9 mouse cellular contexts compared by ENCODE assay signal in the genomic region with DNA sequence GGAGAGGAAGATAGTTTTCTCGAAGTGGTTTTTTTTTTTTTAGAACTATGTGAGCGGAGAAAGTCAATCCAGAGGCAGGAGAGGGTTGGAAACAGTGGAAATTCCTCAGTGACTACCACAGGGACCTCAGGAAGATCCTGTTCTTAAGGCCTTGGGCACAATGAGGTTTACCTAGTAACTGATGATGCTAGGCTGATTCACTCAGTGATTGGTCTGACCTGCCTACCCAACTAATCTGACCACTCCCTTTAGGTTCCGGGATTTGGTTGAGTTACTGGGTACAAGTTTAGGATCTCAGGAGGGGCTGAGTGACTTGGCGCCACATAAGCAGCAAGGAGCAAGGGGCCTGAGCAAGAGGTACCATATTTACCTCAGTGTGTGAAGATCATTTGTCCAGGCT. TPM values are rescaled to one million over a fixed set of nuclear protein-coding genes. Genes with fewer than 3 reads are reported as not detected.
DNase-seq lines count a peak whose midpoint lies in the region; ATAC-seq and TF ChIP-seq lines count a peak whose summit lies in the region.
"Had no signal": no experiment of that assay in that cellular context is flagged by ENCODE, and none has a peak within 500 bp of the region (broad histone marks: within the 10 kb centered on the region; RNA-seq: fewer than 3 reads in every experiment).

H2-DMb1 (plus strand) TSS at position 150 of the 400 bp plus-strand sequence.

- no peaks in the 10 kb centered on the region for H3K27me3 ChIP-seq in hindbrain, postnatal 0 days (ENCODE audit: insufficient read depth, low read length)
- H3K27me3 ChIP-seq in hindbrain, embryonic 16.5 days (replicated peaks; ENCODE audit: control insufficient read depth, insufficient read depth, low read length): no peaks in the 10 kb centered on the region
- H3K27me3 ChIP-seq: embryonic facial prominence, embryonic 12.5 days had no signal

- peak; percentile 79; the same call in 1 of the 2 replicates for ATAC-seq in hindbrain, postnatal 0 days
- no peak for ATAC-seq in hindbrain, embryonic 16.5 days
- peak; percentile 38 for ATAC-seq in inflammation-experienced regulatory T-cells, adult 6 months

- peaks cover 21% of the 10 kb centered on the region; the same call in 1 of the 2 replicates for H3K79me2 ChIP-seq in macrophage (ENCODE audit: inconsistent target)

- no peak within 1 kb of the TSS for H3K27ac ChIP-seq in hindbrain, postnatal 0 days
- H3K27ac ChIP-seq in hindbrain, embryonic 16.5 days (ENCODE audit: low read depth, low read length): no peak within 1 kb of the TSS
- peak within 1 kb of the TSS; percentile 36; the same call in 1 of the 2 replicates for H3K27ac ChIP-seq in macrophage
- H3K27ac ChIP-seq: embryonic facial prominence, embryonic 12.5 days had no signal

- 66% methylated on average over 4 of the region's 4 CpGs for whole genome bisulfite sequencing in hindbrain, postnatal 0 days
- WGBS in hindbrain, embryonic 16.5 days: 62% methylated on average over 4 of the region's 4 CpGs
- 24% methylated on average over 4 of the region's 4 CpGs for WGBS in macrophage (ENCODE audit: missing documents)

- TF ChIP-seq CTCF in hindbrain, postnatal 0 days (IDR thresholded peaks at IDR 0.05; ENCODE audit: low read depth): no peak

- H3K36me3 ChIP-seq in hindbrain, postnatal 0 days (ENCODE audit: insufficient read depth, low read length): no peaks in the 10 kb centered on the region
- no peaks in the 10 kb centered on the region for H3K36me3 ChIP-seq in hindbrain, embryonic 16.5 days (ENCODE audit: control insufficient read depth, insufficient read depth, low read length)
- H3K36me3 ChIP-seq in macrophage (ENCODE audit: inconsistent target): no peaks in the 10 kb centered on the region
- H3K36me3 ChIP-seq: embryonic facial prominence, embryonic 12.5 days had no signal

- no peak within 1 kb of the TSS for H3K9ac ChIP-seq in hindbrain, postnatal 0 days (replicated peaks; ENCODE audit: low read length)
- H3K9ac ChIP-seq in hindbrain, embryonic 16.5 days (ENCODE audit: low read depth, low read length): no peak within 1 kb of the TSS
- H3K9ac ChIP-seq: embryonic facial prominence, embryonic 12.5 days had no signal

- no peak within 1 kb of the TSS for H3K4me2 ChIP-seq in hindbrain, postnatal 0 days (ENCODE audit: low read depth, low read length)
- H3K4me2 ChIP-seq in hindbrain, embryonic 16.5 days (ENCODE audit: low read length): no peak within 1 kb of the TSS
- H3K4me2 ChIP-seq: embryonic facial prominence, embryonic 12.5 days had no signal

- peak; percentile 76 for DNase-seq in hindbrain, postnatal 0 days (ENCODE audit: low spot score)
- DNase-seq in A20 (ENCODE audit: low read depth, low spot score) (peak; percentile 68), ZHBTc4 (ENCODE audit: low read depth, low spot score) (peak; percentile 70)
- DNase-seq in neural tube, embryonic 10.5 days (ENCODE audit: extremely low spot score, low spot score): no peak
- DNase-seq in cerebellum, adult 11 months: no peak

- no peaks in the 10 kb centered on the region for H3K4me1 ChIP-seq in hindbrain, postnatal 0 days (ENCODE audit: insufficient read depth, low read length)
- no peaks in the 10 kb centered on the region for H3K4me1 ChIP-seq in hindbrain, embryonic 16.5 days (ENCODE audit: control insufficient read depth, insufficient read depth, low read depth, low read length)
- H3K4me1 ChIP-seq: embryonic facial prominence, embryonic 12.5 days had no signal

- H3K4me3 ChIP-seq in hindbrain, postnatal 0 days (ENCODE audit: low read length): no peak within 1 kb of the TSS
- no peak within 1 kb of the TSS for H3K4me3 ChIP-seq in hindbrain, embryonic 16.5 days (ENCODE audit: low read length)
- peak within 1 kb of the TSS; percentile 30 for H3K4me3 ChIP-seq in macrophage (ENCODE audit: inconsistent target)
- H3K4me3 ChIP-seq: embryonic facial prominence, embryonic 12.5 days had no signal

- no peaks in the 10 kb centered on the region for H3K9me3 ChIP-seq in hindbrain, postnatal 0 days (ENCODE audit: low read length)
- no peaks in the 10 kb centered on the region for H3K9me3 ChIP-seq in hindbrain, embryonic 16.5 days (ENCODE audit: control insufficient read depth, low read length)
- H3K9me3 ChIP-seq: embryonic facial prominence, embryonic 12.5 days had no signal

RNA-seq across cellular contexts. Expression of gene H2-DMb1, which starts in this region (rescaled TPM):
- 1.8 and 3.0 TPM in 2 replicates for total RNA-seq in hindbrain, postnatal 0 days (2014; rRNA removed)
- 1.4 and 1.8 TPM in 2 replicates for polyA plus RNA-seq in hindbrain, postnatal 0 days (2015; fragmentation: Nextera tagmentation; extraction: Ambion mirVana)
- 0.68 and 1.5 TPM in 2 replicates for polyA plus RNA-seq in hindbrain, embryonic 16.5 days (2015; fragmentation: Nextera tagmentation; extraction: Ambion mirVana)
- polyA plus RNA-seq in inflammation-experienced regulatory T-cells, adult 6 months (2017; shearing (Covaris generic)): 1 to 10 TPM; 2.3 to 5.0 (median 4.5) TPM
- total RNA-seq in macrophage (2018; cell fraction: chromatin; rRNA removed): 10 to 100 TPM in 8 of 26 experiments, 1 to 10 TPM in 18; 1.2 to 20.1 (median 8.1) TPM
- 10 to 100 TPM; 27.0 to 79.7 (median 49.7) TPM for total RNA-seq in macrophage (2018; cell fraction: cytosol; rRNA removed)
- total RNA-seq in macrophage (2018; cell fraction: nucleus; rRNA removed): 10 to 100 TPM; 11.2 to 50.6 (median 30.8) TPM
- 26.4 to 54.6 TPM (median 34.2 TPM) in 3 replicates for polyA plus RNA-seq in macrophage (2018)

Comparison
In these comparisons a context has a peak if more than half of its experiments do, and no peak if none do; other contexts are left out.
1. DNase-seq: peak in hindbrain, postnatal 0 days (single experiment), A20 (single experiment) and ZHBTc4 (single experiment); none in neural tube, embryonic 10.5 days (single experiment) and cerebellum, adult 11 months (single experiment).